Mouse (Mus musculus) MEL (cell line): ENCODE data around the gene Tpm4.

Experiments used
- CTCF ChIP-seq, 3 experiments: IDR thresholded peaks in 2 of 3; conservative IDR thresholded peaks in 1 of 3; 2 replicates each; pipeline ENCODE4 v1.5.1; 2011 to 2012; ENCODE audit warnings: low read length in 3 of 3, low read depth in 2 of 3, mild to moderate bottlenecking in 2 of 3, improper control_type of control experiment in 1 of 3, inconsistent platforms in 1 of 3, mixed read lengths in 1 of 3, moderate library complexity in 1 of 3; ENCODE audit not compliant: control insufficient read depth in 1 of 3, insufficient read depth in 1 of 3, poor library complexity in 1 of 3, severe bottlenecking in 1 of 3
- MAZ ChIP-seq: IDR thresholded peaks from 2 replicates; pipeline ENCODE4 v1.6.1; 2012; ENCODE audit warnings: low read depth, mild to moderate bottlenecking, inconsistent platforms, low read length, improper control_type of control experiment
- POLR2A ChIP-seq, 2 experiments: IDR thresholded peaks; 2 replicates each; pipeline ENCODE4 v1.6.1; 2011 to 2012; ENCODE audit warnings: low read length in 2 of 2, mild to moderate bottlenecking in 2 of 2, control low read depth in 1 of 2, improper control_type of control experiment in 1 of 2, low read depth in 1 of 2, moderate library complexity in 1 of 2; ENCODE audit not compliant: control insufficient read depth in 1 of 2, insufficient read depth in 1 of 2, poor library complexity in 1 of 2
- RAD21 ChIP-seq: IDR thresholded peaks from 2 replicates; pipeline ENCODE4 v1.6.1; 2011; ENCODE audit warnings: mild to moderate bottlenecking, low read depth, low read length, improper control_type of control experiment
- SIN3A ChIP-seq: IDR thresholded peaks from 2 replicates; pipeline ENCODE4 v1.6.1; 2012; ENCODE audit warnings: low read length, improper control_type of control experiment, inconsistent platforms
- ZMIZ1 ChIP-seq: IDR thresholded peaks from 2 replicates; pipeline ENCODE4 v1.6.1; 2012; ENCODE audit warnings: low read depth, mild to moderate bottlenecking, inconsistent platforms, low read length, improper control_type of control experiment, moderate library complexity

- TF ChIP-seq POLR2A (IDR thresholded peaks at IDR 0.05; ENCODE audit: control insufficient read depth in 1 of 2, insufficient read depth in 1 of 2, low read depth in 1 of 2, low read length in 2 of 2, poor library complexity in 1 of 2), result no peak
- no peak for TF ChIP-seq CTCF (IDR thresholded peaks at IDR 0.05 in 2 of 3, conservative IDR thresholded peaks at IDR 0.05 in 1 of 3; ENCODE audit: control insufficient read depth in 1 of 3, insufficient read depth in 1 of 3, low read depth in 2 of 3, low read length in 3 of 3, poor library complexity in 1 of 3, severe bottlenecking in 1 of 3)
- no peak for TF ChIP-seq ZMIZ1
- TF ChIP-seq SIN3A, result no peak
- TF ChIP-seq RAD21, result no peak
- no peak for TF ChIP-seq MAZ
These were observed 63.2 kb downstream of the Tpm4 start for GRCm38 (mm10) chr8:72197997-72198396.
